Mouse (Mus musculus): Measurements from ENCODE around the gene Pkd1l3. TPM values are rescaled to one million over a fixed set of nuclear protein-coding genes. Genes with fewer than 3 reads are reported as not detected.

Pkd1l3 gene
- polyA plus RNA-seq (2016; fragmentation: Nextera tagmentation; extraction: Ambion mirVana), result 0.21 and 0.43 TPM in 2 replicates

DNA sequence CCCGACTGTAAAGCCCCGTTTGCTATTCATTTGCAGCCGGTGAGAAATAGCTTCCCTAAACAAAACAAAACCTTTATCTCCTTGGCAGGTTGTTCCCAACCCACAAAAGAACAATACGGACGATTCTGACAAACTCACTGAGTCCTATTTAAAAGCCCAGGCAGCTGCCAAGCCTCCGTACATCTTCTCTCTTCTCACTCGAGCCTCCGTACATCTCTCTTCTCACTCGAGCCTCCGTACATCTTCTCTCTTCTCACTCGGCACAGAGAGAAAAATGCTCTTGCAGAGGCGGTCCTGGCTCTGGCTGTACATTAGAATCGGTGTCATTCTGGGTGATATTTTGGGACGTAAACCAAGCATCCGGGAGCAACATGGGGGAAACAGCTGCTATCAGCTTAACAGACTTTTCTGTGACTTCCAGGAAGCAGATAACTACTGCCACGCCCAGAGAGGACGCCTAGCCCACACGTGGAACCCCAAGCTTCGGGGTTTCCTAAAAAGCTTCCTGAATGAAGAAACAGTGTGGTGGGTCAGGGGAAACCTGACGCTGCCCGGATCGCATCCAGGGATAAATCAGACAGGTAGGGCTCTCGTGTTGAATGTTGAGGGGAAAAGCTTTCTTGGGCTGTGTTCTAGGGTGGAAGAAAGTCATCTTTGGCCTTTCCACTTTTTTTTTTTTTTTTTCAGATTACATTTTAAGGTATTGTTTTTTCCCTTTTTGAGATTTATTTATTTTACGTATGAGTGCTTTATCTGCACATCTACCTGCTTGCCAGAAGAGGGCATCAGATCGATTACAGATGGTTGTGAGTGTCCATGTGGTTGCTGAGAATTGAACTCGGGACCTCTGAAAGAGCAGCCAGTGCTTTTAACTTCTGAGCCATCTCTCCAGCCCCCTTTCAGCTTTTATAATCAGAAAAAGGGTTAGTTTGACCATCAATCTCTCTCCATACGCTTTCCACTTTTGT lies at the start of gene Pkd1l3:
Gene Pkd1l3, plus strand, starts transcription at position 275 of the 968 bp plus-strand sequence.
- no peaks in the 10 kb centered on the region for H3K27me3 ChIP-seq (ENCODE audit: low read depth, poor library complexity, severe bottlenecking)
- no peaks in the 10 kb centered on the region for H3K4me1 ChIP-seq
- no peaks in the 10 kb centered on the region for H3K36me3 ChIP-seq
- no peak within 1 kb of the TSS for H3K27ac ChIP-seq
- 68% methylated on average over 27 of the region's 27 CpGs for WGBS
- H3K9me3 ChIP-seq (replicated peaks), result no peaks in the 10 kb centered on the region
- H3K4me3 ChIP-seq, result no peak within 1 kb of the TSS
- DNase-seq (ENCODE audit: low spot score), result no peak

- no peak for DNase-seq (ENCODE audit: low spot score)
- Histone ChIP-seq H3K9me3 (replicated peaks) (no peaks in the 10 kb centered on the region), H3K36me3 (peaks cover 38% of the 10 kb centered on the region), H3K4me1 (peaks cover 18% of the 10 kb centered on the region), H3K27ac (peak overlapping the region; percentile 93), H3K27me3 (ENCODE audit: low read depth, poor library complexity, severe bottlenecking) (no peaks in the 10 kb centered on the region), H3K4me3 (peak overlapping the region; percentile 90)
- 4% methylated on average over 10 of the region's 10 CpGs for WGBS
Observed at GRCm38 (mm10) chr8:109564766-109565165, 49.6 kb upstream of the Pkd1l3 start.

- WGBS, result under 1% methylated on average over 52 of the region's 52 CpGs
- peak within 1 kb of the TSS; percentile 93 for H3K27ac ChIP-seq
- DNase-seq (ENCODE audit: low spot score), result peak; percentile 97
- H3K4me3 ChIP-seq, result peak within 1 kb of the TSS; percentile 90
- peaks cover 36% of the 10 kb centered on the region for H3K36me3 ChIP-seq
- H3K4me1 ChIP-seq, result peaks cover 18% of the 10 kb centered on the region
- no peaks in the 10 kb centered on the region for H3K27me3 ChIP-seq (ENCODE audit: low read depth, poor library complexity, severe bottlenecking)
- H3K9me3 ChIP-seq (replicated peaks), result no peaks in the 10 kb centered on the region
Observed at GRCm38 (mm10) chr8:109565498-109566333, 48.6 kb upstream of the Pkd1l3 start, which contains the start of the genes Dhx38 and Txnl4b. Gene Dhx38 (minus strand): TSS chr8:109565861. Gene Txnl4b (plus strand): TSS chr8:109565892.

- Histone ChIP-seq H3K9me3 (replicated peaks) (no peaks in the 10 kb centered on the region), H3K36me3 (peaks cover 28% of the 10 kb centered on the region), H3K4me1 (peaks cover 7% of the 10 kb centered on the region), H3K27ac (no peak overlapping the region), H3K4me3 (no peak overlapping the region), H3K27me3 (ENCODE audit: low read depth, poor library complexity, severe bottlenecking) (no peaks in the 10 kb centered on the region)
- DNase-seq (ENCODE audit: low spot score), result no peak
- WGBS, result 91% methylated on average over 12 of the region's 12 CpGs
Observed at GRCm38 (mm10) chr8:109571139-109571538, 43.2 kb upstream of the Pkd1l3 start.

- Histone ChIP-seq H3K9me3 (replicated peaks) (no peaks in the 10 kb centered on the region), H3K4me3 (no peak overlapping the region), H3K27me3 (ENCODE audit: low read depth, poor library complexity, severe bottlenecking) (no peaks in the 10 kb centered on the region), H3K36me3 (peaks cover 11% of the 10 kb centered on the region; the same call in 1 of the 2 replicates), H3K4me1 (no peaks in the 10 kb centered on the region), H3K27ac (no peak overlapping the region)
- no peak for DNase-seq (ENCODE audit: low spot score)
- WGBS, result 82% methylated on average over 4 of the region's 4 CpGs
Observed at GRCm38 (mm10) chr8:109576311-109576710, 38.0 kb upstream of the Pkd1l3 start.

DNA sequence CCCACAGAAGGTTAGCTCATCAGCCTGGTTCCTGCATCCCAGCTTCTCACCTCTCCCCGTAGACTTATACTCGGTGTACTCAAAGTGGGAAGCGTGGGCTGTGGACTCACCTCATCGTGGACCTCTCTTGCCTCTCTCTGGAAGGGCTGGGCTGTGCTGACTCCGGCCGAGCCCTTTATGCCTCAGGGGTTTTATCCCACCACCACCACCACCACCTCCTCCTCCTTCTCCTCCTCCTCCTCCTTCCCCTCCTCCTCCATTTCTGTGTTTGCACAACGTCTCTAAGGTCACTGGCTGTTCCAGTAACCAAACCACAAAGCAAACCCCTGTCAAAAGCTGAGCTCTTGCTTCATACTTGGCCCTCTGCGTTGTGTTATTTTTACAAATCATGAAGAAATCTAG lies 35.4 kb upstream of the Pkd1l3 start, which contains the start of gene Hp:
Gene Hp, minus strand, starts transcription at position 273 of the 402 bp plus-strand sequence.
- H3K36me3 ChIP-seq, result no peaks in the 10 kb centered on the region
- 78% methylated on average over 8 of the region's 8 CpGs for WGBS
- H3K27ac ChIP-seq, result no peak within 1 kb of the TSS
- no peak for DNase-seq (ENCODE audit: low spot score)
- H3K27me3 ChIP-seq (ENCODE audit: low read depth, poor library complexity, severe bottlenecking), result no peaks in the 10 kb centered on the region
- H3K4me3 ChIP-seq, result no peak within 1 kb of the TSS
- no peaks in the 10 kb centered on the region for H3K4me1 ChIP-seq
- H3K9me3 ChIP-seq (replicated peaks), result no peaks in the 10 kb centered on the region

DNA sequence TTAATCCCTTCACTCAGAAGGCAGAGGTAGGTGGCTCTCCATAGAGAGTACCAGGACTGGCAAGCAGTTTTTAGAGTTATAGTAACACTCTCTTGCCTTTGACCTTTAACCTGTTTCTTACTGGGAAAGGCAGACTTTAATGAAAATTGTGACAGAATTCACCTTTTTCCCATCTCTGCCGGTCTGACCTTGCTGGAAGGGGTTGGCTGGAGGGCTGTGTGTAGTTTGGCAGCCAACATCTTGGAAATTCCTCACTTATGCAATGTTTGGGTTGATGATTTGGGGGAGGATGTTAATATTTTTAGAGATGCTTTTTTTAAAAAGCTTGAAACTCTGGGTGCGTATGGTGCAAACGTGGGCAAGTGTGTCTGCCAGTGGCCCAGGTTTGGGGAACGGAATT lies 30.0 kb upstream of the Pkd1l3 start:
- 85% methylated on average over 4 of the region's 4 CpGs for WGBS

DNA sequence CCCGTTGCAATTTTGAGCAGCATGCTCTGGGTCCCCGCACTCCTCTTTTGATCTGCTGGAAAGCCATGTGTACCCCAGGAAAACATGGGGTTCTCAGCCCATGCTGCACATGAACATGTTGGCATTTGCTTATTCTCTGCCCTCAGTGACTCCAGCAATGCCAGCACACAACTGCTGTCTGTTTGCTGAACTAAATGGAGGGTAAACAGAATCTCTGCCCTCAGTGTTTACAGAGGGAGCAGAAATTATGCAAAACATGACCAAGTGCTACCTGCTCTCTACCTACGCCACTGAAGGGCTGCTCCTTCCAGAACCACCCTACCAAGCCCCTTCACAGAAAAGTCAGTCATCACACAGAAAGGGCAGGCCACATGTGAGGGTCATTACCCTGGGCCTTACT lies 29.5 kb upstream of the Pkd1l3 start:
- no peaks in the 10 kb centered on the region for H3K27me3 ChIP-seq (ENCODE audit: low read depth, poor library complexity, severe bottlenecking)
- H3K36me3 ChIP-seq, result no peaks in the 10 kb centered on the region
- no peak for DNase-seq (ENCODE audit: low spot score)
- H3K27ac ChIP-seq, result no peak overlapping the region
- no peaks in the 10 kb centered on the region for H3K4me1 ChIP-seq
- H3K4me3 ChIP-seq, result no peak overlapping the region
- 80% methylated on average over 3 of the region's 3 CpGs for WGBS
- no peaks in the 10 kb centered on the region for H3K9me3 ChIP-seq (replicated peaks)

More for the DNA sequence above, 30.0 kb upstream of the Pkd1l3 start:
- DNase-seq (ENCODE audit: low spot score), result no peak
- H3K9me3 ChIP-seq (replicated peaks), result no peaks in the 10 kb centered on the region
- no peak overlapping the region for H3K27ac ChIP-seq
- no peak overlapping the region for H3K4me3 ChIP-seq
- H3K27me3 ChIP-seq (ENCODE audit: low read depth, poor library complexity, severe bottlenecking), result no peaks in the 10 kb centered on the region
- H3K36me3 ChIP-seq, result no peaks in the 10 kb centered on the region
- no peaks in the 10 kb centered on the region for H3K4me1 ChIP-seq

- H3K36me3 ChIP-seq, result no peaks in the 10 kb centered on the region
- H3K27me3 ChIP-seq (ENCODE audit: low read depth, poor library complexity, severe bottlenecking), result no peaks in the 10 kb centered on the region
- no peak overlapping the region for H3K27ac ChIP-seq
- H3K4me3 ChIP-seq, result no peak overlapping the region
- no peak for DNase-seq (ENCODE audit: low spot score)
- no peaks in the 10 kb centered on the region for H3K4me1 ChIP-seq
- no peaks in the 10 kb centered on the region for H3K9me3 ChIP-seq (replicated peaks)
Observed at GRCm38 (mm10) chr8:109585652-109586051, 28.7 kb upstream of the Pkd1l3 start.

DNA sequence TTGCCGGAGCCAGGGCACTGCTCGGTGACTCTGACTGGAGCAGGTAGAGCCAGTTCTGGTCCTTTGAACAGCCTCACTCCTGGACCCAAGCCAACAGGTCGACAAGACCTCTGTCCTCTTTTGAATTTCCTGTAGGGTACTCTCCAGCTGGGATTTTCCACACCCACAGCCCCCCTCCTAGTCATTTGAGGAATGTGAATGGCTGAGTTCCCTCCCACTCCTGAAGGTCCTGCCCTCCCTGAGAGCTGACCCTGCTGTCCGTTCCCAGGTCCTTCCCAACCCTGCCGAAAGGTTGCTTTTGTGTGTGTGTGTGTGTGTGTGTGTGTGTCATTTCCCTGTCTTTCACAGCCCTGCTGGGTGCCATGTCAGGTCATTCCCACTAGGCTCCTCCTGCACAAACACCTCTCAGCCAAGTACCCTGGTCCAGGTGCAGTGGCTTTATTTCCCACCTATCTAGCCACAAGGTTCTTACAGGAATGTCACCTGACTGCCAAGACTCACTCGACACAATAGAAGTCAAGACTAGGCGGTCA lies 27.3 kb upstream of the Pkd1l3 start:
- WGBS, result 71% methylated on average over 7 of the region's 7 CpGs
- Histone ChIP-seq H3K27ac (no peak overlapping the region), H3K9me3 (replicated peaks) (no peaks in the 10 kb centered on the region), H3K4me3 (no peak overlapping the region), H3K27me3 (ENCODE audit: low read depth, poor library complexity, severe bottlenecking) (no peaks in the 10 kb centered on the region), H3K4me1 (no peaks in the 10 kb centered on the region), H3K36me3 (peaks cover 8% of the 10 kb centered on the region)
- no peak for DNase-seq (ENCODE audit: low spot score)

DNA sequence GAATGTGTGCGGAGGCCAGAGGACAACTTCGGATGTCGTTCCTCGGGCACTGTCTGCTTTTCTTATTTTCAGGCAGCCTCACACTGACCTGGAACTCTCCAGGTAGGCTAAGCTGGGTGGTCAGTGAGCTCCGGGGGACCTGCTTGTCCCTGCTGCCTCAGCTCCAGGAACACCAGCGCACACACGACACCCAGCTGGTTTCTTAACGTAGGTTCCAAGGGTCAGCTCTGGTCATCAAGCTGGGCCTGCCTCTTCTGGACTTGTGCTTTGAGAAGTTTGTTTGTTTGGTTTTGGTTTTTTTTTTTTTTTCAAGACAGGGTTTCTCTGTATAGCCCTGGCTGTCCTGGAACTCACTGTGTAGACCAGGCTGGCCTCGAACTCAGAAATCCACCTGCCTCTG lies 23.4 kb upstream of the Pkd1l3 start:
- Histone ChIP-seq H3K9me3 (replicated peaks) (no peaks in the 10 kb centered on the region), H3K27ac (no peak overlapping the region), H3K36me3 (peaks cover 46% of the 10 kb centered on the region), H3K4me1 (no peaks in the 10 kb centered on the region), H3K27me3 (ENCODE audit: low read depth, poor library complexity, severe bottlenecking) (no peaks in the 10 kb centered on the region), H3K4me3 (no peak overlapping the region)
- 88% methylated on average over 9 of the region's 9 CpGs for WGBS
- DNase-seq (ENCODE audit: low spot score), result no peak

DNA sequence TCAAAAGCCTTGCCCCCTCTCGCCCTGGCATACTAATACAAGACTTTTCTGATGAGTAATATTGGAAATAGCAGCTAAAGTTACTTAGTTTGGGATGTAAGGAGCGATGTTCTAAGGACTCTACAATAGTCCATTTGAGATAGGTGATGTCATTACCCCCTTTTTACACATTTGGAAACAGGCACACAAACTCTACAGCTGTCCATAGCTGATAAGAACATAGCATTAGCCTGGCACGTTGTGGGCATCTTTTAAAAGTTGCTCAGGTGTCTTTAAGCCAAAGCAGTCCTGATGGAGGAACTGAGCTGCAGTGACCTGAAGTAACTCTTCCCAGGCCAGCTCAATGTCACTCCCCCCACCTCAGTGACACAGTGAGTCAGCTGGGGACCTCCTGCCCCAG lies 22.9 kb upstream of the Pkd1l3 start:
- WGBS, result 93% methylated on average over 3 of the region's 3 CpGs
- no peak overlapping the region for H3K27ac ChIP-seq
- H3K27me3 ChIP-seq (ENCODE audit: low read depth, poor library complexity, severe bottlenecking), result no peaks in the 10 kb centered on the region
- no peak for DNase-seq (ENCODE audit: low spot score)
- H3K4me3 ChIP-seq, result no peak overlapping the region
- no peaks in the 10 kb centered on the region for H3K4me1 ChIP-seq
- no peaks in the 10 kb centered on the region for H3K9me3 ChIP-seq (replicated peaks)
- H3K36me3 ChIP-seq, result peaks cover 49% of the 10 kb centered on the region
